Mouse (Mus musculus): ENCODE measurements around the gene Wdr5. TPM values are rescaled to one million over a fixed set of nuclear protein-coding genes. Genes with fewer than 3 reads are reported as not detected.
A peak's percentile ranks its signal among the peaks of the same experiment; 100 is the strongest.

The Wdr5 gene
- polyA plus RNA-seq, 1 experiment from 2014 or later = 50.1 TPM

DNA sequence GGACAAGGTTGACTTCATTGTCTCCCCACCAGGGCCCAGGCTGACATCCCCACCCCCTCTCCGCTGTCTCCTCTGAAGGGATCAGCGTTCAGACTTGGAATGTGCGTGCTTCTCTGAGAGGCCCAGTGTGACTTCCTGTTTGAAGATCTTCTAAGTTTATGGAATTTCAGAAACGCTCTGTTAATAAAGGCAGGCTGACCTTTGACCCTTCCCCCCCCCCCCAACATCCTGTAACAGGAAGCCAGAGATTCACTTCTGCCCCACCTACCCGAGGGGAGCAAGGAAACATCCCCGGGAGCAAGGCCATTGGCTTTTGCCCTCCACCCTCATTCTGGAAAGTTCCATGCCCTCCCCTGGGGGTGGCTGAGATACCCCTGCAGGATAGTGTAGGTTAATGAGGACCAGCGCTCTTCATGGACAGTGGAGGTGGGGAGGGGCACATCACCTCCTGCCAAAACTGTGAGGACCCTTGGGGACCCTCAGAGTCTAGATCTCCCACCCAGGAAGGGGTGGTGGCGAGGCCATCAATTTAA is 57.4 kb downstream of the Wdr5 start:
- ATAC-seq (ENCODE audit: low read depth) (no peak), DNase-seq (ENCODE audit: low spot score) (peak; percentile 38)
- H3K9me3 ChIP-seq (ENCODE audit: control insufficient read depth, low read length) = no peaks in the 10 kb centered on the region
- H3K4me1 ChIP-seq (ENCODE audit: control insufficient read depth, insufficient read depth, low read length) = peaks cover 17% of the 10 kb centered on the region
- H3K9ac ChIP-seq (ENCODE audit: low read depth, low read length) = no peak overlapping the region
- H3K36me3 ChIP-seq (ENCODE audit: control insufficient read depth, insufficient read depth, low read length) = no peaks in the 10 kb centered on the region
- no peak overlapping the region for H3K4me2 ChIP-seq (ENCODE audit: low read depth, low read length)
- WGBS = 38% methylated on average over 7 of the region's 8 CpGs
- H3K27me3 ChIP-seq (replicated peaks; ENCODE audit: control insufficient read depth, insufficient read depth, low read length) = no peaks in the 10 kb centered on the region
- H3K27ac ChIP-seq (replicated peaks; ENCODE audit: low read depth, low read length) = peak overlapping the region; percentile 46; the same call in 1 of the 2 replicates
- no peak overlapping the region for H3K4me3 ChIP-seq (ENCODE audit: low read depth, low read length)

DNA sequence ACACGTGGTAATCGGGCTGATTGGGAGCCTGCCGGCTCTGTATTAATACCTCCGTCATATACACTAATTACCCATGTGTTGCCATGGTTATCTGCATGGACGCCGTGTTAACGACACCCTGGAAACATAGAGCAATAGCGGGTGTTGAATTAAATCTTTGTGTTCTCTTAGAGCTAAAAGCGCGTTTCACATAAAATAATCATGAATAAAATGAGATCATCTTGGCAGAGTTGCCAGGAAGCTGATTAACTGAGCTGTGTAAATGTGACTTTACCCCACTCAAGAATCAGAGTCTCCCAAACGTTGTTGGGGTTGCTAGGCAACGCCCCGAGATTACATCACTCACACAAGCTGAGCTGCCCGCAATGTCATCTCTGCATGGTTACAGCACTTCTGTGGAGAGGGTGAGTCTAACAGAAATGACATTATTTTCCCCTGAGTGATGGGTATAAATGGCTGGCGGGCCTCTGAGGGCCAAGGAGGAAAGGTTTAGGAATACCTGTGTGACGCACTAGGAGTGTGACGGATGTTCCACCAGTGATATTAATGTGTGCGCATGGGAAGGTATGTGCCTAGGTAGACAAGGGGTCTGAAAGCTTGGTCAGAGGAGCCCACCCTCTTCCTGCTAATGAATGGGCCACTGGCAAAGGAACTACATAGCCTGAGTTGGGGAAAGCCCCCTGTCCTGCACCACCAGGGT is 58.1 kb downstream of the Wdr5 start:
- Histone ChIP-seq H3K4me3 (ENCODE audit: low read depth, low read length) (no peak overlapping the region), H3K4me2 (ENCODE audit: low read depth, low read length) (no peak overlapping the region), H3K27me3 (replicated peaks; ENCODE audit: control insufficient read depth, insufficient read depth, low read length) (no peaks in the 10 kb centered on the region), H3K27ac (replicated peaks; ENCODE audit: low read depth, low read length) (peak overlapping the region; percentile 46; the same call in 1 of the 2 replicates), H3K36me3 (ENCODE audit: control insufficient read depth, insufficient read depth, low read length) (no peaks in the 10 kb centered on the region), H3K4me1 (ENCODE audit: control insufficient read depth, insufficient read depth, low read length) (peaks cover 17% of the 10 kb centered on the region), H3K9ac (ENCODE audit: low read depth, low read length) (no peak overlapping the region), H3K9me3 (ENCODE audit: control insufficient read depth, low read length) (no peaks in the 10 kb centered on the region)
- ATAC-seq (ENCODE audit: low read depth) (peak; percentile 87), DNase-seq (ENCODE audit: low spot score) (peak; percentile 90)
- 55% methylated on average over 18 of the region's 18 CpGs for WGBS

DNA sequence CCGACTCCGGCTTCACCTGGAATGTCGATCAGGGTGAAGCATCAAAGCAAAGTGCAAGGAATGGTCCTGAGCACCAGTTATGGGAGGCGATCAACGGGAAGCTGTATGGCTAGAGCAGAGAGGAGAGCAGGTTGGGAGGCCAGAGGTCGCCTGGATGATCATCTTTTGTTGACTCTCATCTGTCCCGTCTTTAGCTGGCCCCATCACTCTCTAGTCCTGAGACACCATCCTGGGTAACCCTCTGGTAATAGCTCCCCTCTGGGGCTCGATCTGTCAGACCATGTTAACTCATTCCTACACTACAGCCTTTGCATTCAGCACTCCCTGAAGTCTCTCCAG is 58.6 kb downstream of the Wdr5 start:
- WGBS = 74% methylated on average over 8 of the region's 8 CpGs
- no peaks in the 10 kb centered on the region for H3K27me3 ChIP-seq (replicated peaks; ENCODE audit: control insufficient read depth, insufficient read depth, low read length)
- DNase-seq (ENCODE audit: low spot score) (no peak), ATAC-seq (ENCODE audit: low read depth) (no peak)
- peaks cover 15% of the 10 kb centered on the region for H3K4me1 ChIP-seq (ENCODE audit: control insufficient read depth, insufficient read depth, low read length)
- no peak overlapping the region for H3K4me3 ChIP-seq (ENCODE audit: low read depth, low read length)
- no peak overlapping the region for H3K4me2 ChIP-seq (ENCODE audit: low read depth, low read length)
- no peaks in the 10 kb centered on the region for H3K9me3 ChIP-seq (ENCODE audit: control insufficient read depth, low read length)
- no peaks in the 10 kb centered on the region for H3K36me3 ChIP-seq (ENCODE audit: control insufficient read depth, insufficient read depth, low read length)
- no peak overlapping the region for H3K9ac ChIP-seq (ENCODE audit: low read depth, low read length)
- H3K27ac ChIP-seq (replicated peaks; ENCODE audit: low read depth, low read length) = no peak overlapping the region

- DNase-seq (ENCODE audit: low spot score) = no peak
- no peaks in the 10 kb centered on the region for H3K27me3 ChIP-seq (replicated peaks; ENCODE audit: control insufficient read depth, insufficient read depth, low read length)
- H3K27ac ChIP-seq (replicated peaks; ENCODE audit: low read depth, low read length) = no peak overlapping the region
- peaks cover 11% of the 10 kb centered on the region for H3K4me1 ChIP-seq (ENCODE audit: control insufficient read depth, insufficient read depth, low read length)
- no peak overlapping the region; the same call in 1 of the 2 replicates for H3K9ac ChIP-seq (ENCODE audit: low read depth, low read length)
- no peak for ATAC-seq (ENCODE audit: low read depth)
- H3K4me2 ChIP-seq (ENCODE audit: low read depth, low read length) = no peak overlapping the region
- H3K36me3 ChIP-seq (ENCODE audit: control insufficient read depth, insufficient read depth, low read length) = no peaks in the 10 kb centered on the region
- H3K4me3 ChIP-seq (ENCODE audit: low read depth, low read length) = no peak overlapping the region
- WGBS = 83% methylated on average over 4 of the region's 4 CpGs
- H3K9me3 ChIP-seq (ENCODE audit: control insufficient read depth, low read length) = no peaks in the 10 kb centered on the region
Measured at GRCm38 (mm10) chr2:27576416-27576815, 61.5 kb downstream of the Wdr5 start.

GRCm38 (mm10) chr2:27578552-27578951 is 63.6 kb downstream of the Wdr5 start:
- H3K27ac ChIP-seq (replicated peaks; ENCODE audit: low read depth, low read length) = no peak overlapping the region
- 81% methylated on average over 4 of the region's 4 CpGs for WGBS

GRCm38 (mm10) chr2:27582112-27582511 is 67.2 kb downstream of the Wdr5 start:
- H3K36me3 ChIP-seq (ENCODE audit: control insufficient read depth, insufficient read depth, low read length) = no peaks in the 10 kb centered on the region
- H3K27ac ChIP-seq (replicated peaks; ENCODE audit: low read depth, low read length) = no peak overlapping the region
- H3K27me3 ChIP-seq (replicated peaks; ENCODE audit: control insufficient read depth, insufficient read depth, low read length) = no peaks in the 10 kb centered on the region
- H3K4me1 ChIP-seq (ENCODE audit: control insufficient read depth, insufficient read depth, low read length) = no peaks in the 10 kb centered on the region
- no peaks in the 10 kb centered on the region for H3K9me3 ChIP-seq (ENCODE audit: control insufficient read depth, low read length)
- no peak overlapping the region for H3K4me3 ChIP-seq (ENCODE audit: low read depth, low read length)
- DNase-seq (ENCODE audit: low spot score) (no peak), ATAC-seq (ENCODE audit: low read depth) (no peak)
- 57% methylated on average over 11 of the region's 11 CpGs for WGBS
- H3K4me2 ChIP-seq (ENCODE audit: low read depth, low read length) = no peak overlapping the region
- H3K9ac ChIP-seq (ENCODE audit: low read depth, low read length) = no peak overlapping the region

More at GRCm38 (mm10) chr2:27578552-27578951, 63.6 kb downstream of the Wdr5 start:
- Histone ChIP-seq H3K9ac (ENCODE audit: low read depth, low read length) (no peak overlapping the region), H3K27me3 (replicated peaks; ENCODE audit: control insufficient read depth, insufficient read depth, low read length) (no peaks in the 10 kb centered on the region), H3K4me1 (ENCODE audit: control insufficient read depth, insufficient read depth, low read length) (no peaks in the 10 kb centered on the region), H3K9me3 (ENCODE audit: control insufficient read depth, low read length) (no peaks in the 10 kb centered on the region), H3K36me3 (ENCODE audit: control insufficient read depth, insufficient read depth, low read length) (no peaks in the 10 kb centered on the region), H3K4me2 (ENCODE audit: low read depth, low read length) (no peak overlapping the region), H3K4me3 (ENCODE audit: low read depth, low read length) (no peak overlapping the region)
- DNase-seq (ENCODE audit: low spot score) (no peak), ATAC-seq (ENCODE audit: low read depth) (no peak)

DNA sequence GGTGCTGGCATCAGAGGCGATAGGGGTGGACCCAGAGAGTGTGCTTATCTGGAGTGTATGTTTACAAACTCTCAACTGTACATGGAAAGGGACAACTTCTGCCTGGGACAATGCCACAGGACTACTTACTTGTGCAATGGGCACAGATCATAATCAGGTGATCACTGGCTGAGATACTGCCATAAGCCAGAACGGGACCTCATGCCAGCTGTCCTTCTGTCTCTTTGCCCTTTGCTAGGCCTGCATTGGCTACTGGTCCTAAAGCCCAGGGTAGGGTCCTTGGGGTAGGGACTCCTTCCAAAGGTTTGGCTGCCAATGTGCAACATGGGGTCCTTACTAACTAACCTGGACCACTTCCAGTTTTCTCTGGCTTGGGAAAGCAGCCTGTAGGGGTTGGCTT is 68.1 kb downstream of the Wdr5 start:
- DNase-seq (ENCODE audit: low spot score) (no peak), ATAC-seq (ENCODE audit: low read depth) (no peak)
- no peak overlapping the region for H3K4me2 ChIP-seq (ENCODE audit: low read depth, low read length)
- no peaks in the 10 kb centered on the region for H3K36me3 ChIP-seq (ENCODE audit: control insufficient read depth, insufficient read depth, low read length)
- H3K9me3 ChIP-seq (ENCODE audit: control insufficient read depth, low read length) = no peaks in the 10 kb centered on the region
- no peaks in the 10 kb centered on the region for H3K4me1 ChIP-seq (ENCODE audit: control insufficient read depth, insufficient read depth, low read length)
- no peak overlapping the region for H3K9ac ChIP-seq (ENCODE audit: low read depth, low read length)
- no peaks in the 10 kb centered on the region for H3K27me3 ChIP-seq (replicated peaks; ENCODE audit: control insufficient read depth, insufficient read depth, low read length)
- no peak overlapping the region for H3K4me3 ChIP-seq (ENCODE audit: low read depth, low read length)
- no peak overlapping the region for H3K27ac ChIP-seq (replicated peaks; ENCODE audit: low read depth, low read length)
- WGBS = 88% methylated on average over 2 of the region's 2 CpGs

DNA sequence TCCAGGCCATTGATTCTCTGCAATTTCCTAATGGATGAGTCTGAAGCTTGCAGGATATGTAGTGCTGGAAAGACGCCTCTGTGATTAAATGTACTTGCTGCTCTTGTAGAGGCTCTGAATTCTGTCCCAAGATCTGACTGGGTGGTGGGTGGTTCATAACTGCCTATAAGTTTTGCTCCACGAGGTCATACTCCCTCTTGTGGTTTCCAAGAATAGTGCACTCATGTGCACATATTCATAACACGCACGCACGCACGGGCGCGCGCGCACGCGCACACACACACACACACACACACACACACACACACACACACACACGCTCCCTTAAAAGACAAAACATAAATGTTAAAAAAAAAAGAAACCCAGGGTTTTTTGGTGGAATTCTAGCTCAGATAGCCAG is 69.6 kb downstream of the Wdr5 start:
- no peak overlapping the region for H3K4me2 ChIP-seq (ENCODE audit: low read depth, low read length)
- H3K4me1 ChIP-seq (ENCODE audit: control insufficient read depth, insufficient read depth, low read length) = no peaks in the 10 kb centered on the region
- no peaks in the 10 kb centered on the region for H3K27me3 ChIP-seq (replicated peaks; ENCODE audit: control insufficient read depth, insufficient read depth, low read length)
- H3K36me3 ChIP-seq (ENCODE audit: control insufficient read depth, insufficient read depth, low read length) = no peaks in the 10 kb centered on the region
- no peak for ATAC-seq (ENCODE audit: low read depth)
- DNase-seq (ENCODE audit: low spot score) = no peak
- no peak overlapping the region for H3K4me3 ChIP-seq (ENCODE audit: low read depth, low read length)
- no peaks in the 10 kb centered on the region for H3K9me3 ChIP-seq (ENCODE audit: control insufficient read depth, low read length)
- no peak overlapping the region for H3K27ac ChIP-seq (replicated peaks; ENCODE audit: low read depth, low read length)
- H3K9ac ChIP-seq (ENCODE audit: low read depth, low read length) = no peak overlapping the region
- 93% methylated on average over 13 of the region's 13 CpGs for WGBS
